Mouse (Mus musculus) cerebellum, postnatal 14 days (tissue): ENCODE measurements around the gene Glp1r.

Experiments used
- DNase-seq, 2 experiments: peaks; one replicate each; pipeline ENCODE4 v3.0.0; 2021; ENCODE audit warnings: mixed read lengths in 2 of 2

Glp1r gene

DNA sequence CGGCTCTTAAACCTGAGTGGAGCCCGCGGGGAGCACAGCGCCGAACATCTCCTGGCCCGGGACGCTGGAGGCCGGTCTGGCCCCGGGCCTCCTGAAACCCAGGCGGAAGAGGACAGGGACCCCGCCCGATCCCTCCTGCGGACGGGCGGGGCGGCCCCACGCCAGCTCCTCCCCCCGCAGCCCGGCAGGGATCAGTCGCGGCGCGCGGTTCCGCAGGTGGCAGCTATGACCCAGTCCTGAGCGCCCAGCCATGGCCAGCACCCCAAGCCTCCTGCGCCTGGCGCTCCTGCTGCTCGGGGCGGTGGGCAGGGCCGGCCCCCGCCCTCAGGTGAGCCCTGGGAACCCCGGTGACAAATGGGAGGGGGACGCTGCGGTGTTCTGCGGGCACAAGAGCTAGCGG is at the start of gene Glp1r:
Gene Glp1r (plus strand): TSS at position 191 of the 400 bp plus-strand sequence.
- no peak for DNase-seq

DNA sequence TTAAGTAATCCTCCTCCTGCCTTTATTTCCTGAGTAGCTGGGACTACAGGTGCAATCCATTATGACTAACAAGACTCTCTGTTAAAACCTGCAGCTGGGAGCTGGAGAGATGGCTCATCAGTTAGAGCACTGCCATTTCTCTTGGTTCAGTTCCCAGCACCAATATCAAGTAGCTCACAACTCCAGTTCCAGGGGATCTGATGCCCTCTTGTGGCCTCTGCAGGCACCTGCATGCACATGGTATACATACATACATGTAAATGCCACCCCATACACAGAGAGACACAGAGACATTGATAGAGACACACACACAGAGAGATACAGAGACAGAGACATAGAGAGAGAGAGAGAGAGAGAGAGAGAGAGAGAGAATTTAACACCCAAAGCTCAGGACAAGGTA is 49.3 kb upstream of the Glp1r start:
- no peak for DNase-seq

DNA sequence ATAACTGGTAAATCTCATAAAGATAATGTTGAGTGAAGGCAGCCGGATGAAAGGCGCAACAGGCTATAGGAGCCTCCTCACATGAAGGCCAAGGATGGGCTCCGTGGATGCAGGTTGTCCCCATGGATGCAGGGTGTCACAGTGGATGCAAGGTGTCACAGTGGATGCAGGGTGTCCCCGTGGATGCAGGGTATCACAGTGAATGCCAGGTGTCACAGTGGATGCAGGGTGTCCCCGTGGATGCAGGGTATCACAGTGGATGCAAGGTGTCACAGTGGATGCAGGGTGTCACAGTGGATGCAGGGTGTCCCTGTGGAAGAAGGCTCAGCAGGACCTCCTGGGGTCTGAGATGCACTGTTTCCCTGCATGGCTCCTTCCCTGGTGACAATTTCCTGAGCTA is 44.3 kb upstream of the Glp1r start:
- no peak for DNase-seq

DNA sequence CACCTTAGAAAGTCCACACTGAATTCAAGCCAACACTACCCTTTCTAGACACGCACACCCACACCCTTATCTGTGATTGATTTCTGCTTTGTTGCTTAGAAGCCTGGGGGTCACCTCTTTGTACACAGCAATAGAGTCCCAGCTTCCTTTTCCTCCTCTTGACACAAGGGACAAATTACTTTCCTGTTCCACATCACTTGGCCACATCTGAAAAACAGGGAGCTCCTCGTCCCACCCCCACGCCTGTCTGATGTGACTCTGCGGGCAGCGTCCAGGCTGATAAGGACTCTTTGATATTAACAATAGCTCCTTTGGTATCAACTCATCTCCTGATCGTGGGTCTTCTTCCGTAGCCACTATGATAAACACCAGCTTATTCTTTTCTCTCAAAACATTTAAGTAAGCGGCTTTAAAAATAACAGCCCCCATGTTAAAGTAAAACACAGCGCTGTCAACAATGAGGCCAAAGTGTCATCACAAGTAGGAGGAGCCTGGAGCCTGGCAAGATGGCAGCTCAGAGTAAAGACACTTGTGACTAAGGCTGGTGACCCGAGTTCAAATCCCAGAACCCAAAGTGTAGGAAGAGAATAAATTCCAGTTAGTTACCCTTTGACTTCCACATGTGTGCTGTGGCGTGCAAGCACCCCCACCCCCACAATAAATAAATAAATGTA is 42.9 kb upstream of the Glp1r start:
- DNase-seq, result no peak

DNA sequence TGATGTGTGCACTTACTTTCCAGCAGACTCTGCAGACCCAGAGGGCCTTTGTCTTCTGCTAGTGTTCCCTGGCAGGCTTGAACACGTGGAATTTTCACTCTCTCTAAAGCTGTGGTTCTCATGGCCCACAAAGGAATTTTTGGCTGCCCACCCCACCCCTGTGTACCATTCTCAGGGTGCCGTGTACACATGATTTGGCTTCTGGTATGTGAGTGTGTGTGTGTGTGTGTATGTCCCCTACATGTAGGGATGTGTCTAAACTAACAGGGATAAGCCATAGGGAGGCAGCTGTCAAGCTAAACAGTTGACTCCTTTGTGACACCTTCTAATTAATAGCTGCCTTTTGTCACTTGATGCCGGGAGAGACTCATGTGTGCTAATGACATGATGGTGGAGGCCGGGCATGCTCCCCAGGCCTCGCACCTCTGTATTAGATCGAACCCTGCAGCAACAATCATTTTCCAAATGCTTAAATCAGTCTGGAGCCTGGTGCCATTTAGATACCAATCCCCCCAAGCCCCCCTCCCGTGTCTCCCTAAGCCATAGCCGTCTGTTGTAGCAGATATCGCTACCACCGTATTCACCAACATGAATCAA is 41.5 kb upstream of the Glp1r start:
- no peak for DNase-seq

DNA sequence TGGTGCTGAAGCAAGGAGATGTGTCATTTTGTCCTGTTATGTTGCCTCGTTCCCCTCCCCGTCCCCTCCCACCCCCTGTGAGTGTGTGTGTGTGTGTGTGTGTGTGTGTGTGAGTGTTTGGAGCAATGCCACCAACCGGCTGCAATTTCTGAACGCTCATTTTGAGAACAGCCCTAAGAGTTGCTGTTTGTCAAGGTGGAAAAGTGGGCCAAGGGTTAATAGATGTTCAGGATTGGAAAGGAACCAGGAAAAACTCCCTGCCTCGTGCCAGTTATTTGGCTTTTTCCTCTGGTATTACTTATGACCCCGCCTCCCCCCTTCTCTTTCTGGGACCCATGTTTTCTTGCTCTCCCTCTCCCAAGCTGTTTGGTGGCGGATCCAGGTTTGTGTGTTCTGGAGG is 41.0 kb upstream of the Glp1r start:
- peak in 1 of 2 experiments; percentile 31 for DNase-seq

DNA sequence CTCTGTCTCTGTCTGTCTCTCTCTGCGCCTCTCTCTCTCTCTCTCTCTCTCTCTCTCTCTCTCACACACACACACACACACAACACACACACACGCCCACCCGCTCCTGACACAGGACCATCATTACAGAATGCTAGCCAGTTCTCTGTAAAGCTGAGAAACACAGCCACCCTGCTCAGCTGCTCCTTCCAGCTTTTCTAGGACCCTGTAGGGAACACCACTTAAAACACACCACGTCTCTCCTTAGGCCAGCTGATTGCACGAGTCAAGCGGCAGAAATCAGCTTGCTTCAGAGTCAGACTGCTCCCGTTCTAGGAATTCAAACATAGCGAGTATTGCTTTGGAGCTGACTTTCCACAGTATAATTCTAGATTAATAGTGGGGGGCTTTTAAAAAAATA is 35.3 kb upstream of the Glp1r start:
- DNase-seq, result no peak

DNA sequence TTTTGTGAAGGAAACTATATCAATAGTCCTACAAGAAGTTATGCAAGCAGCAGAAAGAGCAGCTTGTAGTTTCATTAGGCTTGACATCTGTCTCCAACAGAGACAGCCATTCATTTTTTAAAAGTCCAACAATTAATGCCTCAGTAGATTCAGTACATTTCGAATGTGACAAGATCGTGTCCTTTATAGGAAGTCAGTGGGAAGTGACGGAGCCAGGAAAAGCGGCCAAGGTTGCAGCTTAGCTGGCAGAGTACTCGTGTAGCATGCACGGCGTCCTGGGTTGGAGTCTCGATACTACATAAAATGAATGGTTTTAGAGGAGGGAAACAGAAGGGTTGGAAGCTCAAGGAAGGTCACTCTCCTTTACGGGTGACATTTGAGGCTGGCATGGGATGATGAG is 34.7 kb upstream of the Glp1r start:
- peak; percentile 61 to 78 for DNase-seq

DNA sequence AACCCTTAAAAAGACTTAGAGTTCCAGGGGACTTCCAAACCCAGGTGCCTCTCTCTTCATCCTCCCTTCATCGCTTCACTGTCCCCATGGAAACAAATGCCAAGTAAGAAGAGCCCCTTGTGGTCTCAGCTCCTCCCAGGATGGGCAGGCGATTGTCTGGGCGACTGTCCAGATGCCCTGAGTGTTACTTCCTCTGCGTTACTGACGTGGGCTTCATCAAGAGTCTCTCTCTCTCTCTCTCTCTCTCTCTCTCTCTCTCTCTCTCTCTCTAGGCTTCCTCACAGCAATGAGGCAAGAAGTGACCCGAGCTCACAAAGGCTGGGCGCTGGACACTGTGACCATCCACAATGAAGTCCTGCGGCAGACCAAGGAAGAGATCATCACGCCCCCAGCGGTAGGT is 30.6 kb upstream of the Glp1r start:
- DNase-seq, result no peak

DNA sequence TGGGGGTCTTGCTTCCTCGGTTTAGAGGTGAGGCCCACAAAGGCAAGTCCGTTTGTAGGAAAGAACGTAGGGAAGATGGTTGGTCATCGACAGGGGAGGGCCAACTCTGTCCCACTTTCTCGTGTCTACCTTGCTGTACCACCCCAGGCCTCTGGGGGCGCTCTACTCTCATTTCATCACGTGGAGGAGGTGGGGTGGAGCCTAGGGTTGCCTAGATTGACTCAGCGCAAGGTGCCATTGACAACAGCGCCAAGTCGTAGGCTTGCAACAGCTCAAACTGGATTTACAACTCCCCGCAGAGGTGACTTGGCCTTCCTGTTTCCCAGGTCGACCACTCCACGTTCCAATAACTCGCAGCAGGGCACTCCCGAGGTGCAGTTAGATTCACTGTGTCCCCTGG is 27.3 kb upstream of the Glp1r start:
- DNase-seq, result peak in 1 of 2 experiments; percentile 31

DNA sequence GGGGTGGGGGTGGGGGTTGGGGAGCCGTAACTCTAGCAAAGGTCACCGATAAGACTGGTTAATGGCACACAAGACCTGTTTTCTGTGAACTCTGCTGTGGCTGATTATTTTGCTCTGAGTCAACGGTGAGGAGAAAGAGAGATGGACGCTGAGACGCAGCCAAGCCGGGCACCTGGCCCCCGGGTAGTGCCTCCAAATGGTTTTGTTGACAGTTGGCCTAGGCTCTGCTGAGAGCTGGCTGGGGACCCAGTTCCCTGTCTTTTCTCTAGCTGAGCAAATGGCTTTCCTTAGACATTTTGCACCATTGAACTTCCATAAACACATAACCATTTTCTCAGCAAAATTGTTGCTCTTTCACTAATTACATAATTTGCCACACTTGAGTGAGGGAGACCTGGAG is 24.2 kb upstream of the Glp1r start:
- peak; percentile 84 to 93 for DNase-seq

DNA sequence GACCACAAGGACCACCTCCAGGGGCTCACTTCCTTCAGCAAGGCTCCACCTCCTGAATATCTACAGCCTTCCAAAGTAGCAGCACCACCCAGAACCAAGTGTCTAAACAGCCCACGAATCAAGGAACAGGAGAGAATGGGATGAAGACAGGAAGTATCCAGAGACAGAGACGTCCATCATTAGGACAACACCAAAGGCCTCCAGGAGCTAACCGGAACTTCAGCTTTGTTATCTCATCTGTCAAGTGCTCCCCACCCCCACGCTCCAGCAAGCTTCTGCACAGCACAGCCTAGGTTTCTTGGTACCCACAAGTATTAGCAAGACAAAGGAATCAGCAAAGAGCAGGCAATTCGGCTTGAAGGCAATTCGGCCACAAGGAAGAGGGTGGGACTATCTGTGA is 23.0 kb upstream of the Glp1r start:
- DNase-seq, result no peak

DNA sequence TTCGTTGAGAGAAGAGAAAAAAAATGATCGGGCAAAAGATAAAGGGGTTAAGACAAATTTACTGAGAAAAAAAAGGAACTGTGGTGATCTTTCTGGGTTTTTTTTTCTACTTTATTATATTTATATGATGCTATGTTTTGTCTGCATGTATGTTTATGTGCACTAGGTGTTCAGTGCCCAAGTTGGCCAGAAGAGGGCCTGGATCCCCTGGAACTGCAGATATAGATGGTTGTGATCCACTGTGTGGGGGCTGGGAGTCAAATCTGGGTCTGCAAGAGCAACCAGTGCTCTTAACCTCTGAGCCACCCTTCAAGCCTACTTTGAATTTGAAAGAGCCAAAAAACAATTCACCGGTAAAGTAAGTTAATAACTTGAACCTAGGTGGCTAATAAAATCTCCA is 21.2 kb upstream of the Glp1r start:
- DNase-seq, result no peak

DNA sequence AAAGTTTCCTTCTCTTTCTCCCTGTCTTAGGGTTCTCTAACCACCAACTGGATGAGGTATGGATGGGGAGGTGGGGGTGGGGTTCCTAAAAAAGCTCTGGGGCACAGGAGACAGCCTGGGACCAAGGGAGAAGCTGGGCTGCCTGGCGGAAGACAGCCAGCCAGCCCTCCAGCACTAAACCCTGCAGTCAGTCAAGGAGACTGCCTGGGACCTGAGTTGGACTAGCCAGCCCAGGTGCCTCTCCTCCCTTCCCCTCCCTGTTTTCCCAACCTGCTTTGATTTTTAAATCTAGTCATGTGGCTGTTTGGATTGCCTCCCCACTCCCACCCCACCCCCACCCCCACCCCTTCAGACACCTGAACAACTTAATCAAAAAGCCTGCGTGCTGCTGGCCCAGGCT is 20.6 kb upstream of the Glp1r start:
- DNase-seq, result no peak

DNA sequence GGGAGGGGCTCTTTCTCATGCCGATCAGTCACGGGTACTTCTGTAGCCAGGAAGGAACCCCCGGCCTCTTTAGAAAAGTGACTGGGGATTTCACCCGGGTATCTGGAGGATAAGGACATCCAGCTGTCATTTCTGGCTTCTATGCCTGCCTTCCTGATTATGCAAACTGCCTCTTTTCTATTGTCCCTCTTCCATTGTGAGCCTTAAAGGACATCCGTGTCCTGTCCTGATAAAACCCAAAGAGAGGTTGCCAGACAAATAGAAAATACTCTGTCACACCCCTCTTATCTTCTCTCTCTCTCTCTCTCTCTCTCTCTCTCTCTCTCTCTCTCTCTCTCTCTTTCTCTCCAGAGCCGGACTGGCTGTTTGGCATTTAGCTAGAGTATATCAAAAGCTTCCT is 19.4 kb upstream of the Glp1r start:
- DNase-seq, result no peak

DNA sequence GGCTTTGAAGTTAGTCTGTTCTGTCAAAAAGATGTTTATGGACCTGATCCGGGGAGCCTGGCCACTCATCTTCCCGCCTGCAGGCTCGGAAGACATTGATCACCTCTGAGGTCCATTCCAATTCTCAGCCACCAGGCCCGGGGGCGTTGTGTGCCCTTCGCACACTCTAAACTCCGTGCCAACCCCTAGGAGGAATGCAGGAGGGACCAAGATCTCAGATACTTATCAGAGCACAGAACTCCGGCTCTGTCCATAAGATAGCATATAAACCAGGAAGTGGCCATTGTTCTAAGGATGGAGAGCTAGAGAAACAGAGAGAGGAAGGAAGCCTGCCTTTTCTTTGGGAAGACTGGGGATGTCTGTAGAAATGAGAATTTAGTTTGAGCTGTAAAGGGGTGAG is 18.1 kb upstream of the Glp1r start:
- DNase-seq, result no peak

DNA sequence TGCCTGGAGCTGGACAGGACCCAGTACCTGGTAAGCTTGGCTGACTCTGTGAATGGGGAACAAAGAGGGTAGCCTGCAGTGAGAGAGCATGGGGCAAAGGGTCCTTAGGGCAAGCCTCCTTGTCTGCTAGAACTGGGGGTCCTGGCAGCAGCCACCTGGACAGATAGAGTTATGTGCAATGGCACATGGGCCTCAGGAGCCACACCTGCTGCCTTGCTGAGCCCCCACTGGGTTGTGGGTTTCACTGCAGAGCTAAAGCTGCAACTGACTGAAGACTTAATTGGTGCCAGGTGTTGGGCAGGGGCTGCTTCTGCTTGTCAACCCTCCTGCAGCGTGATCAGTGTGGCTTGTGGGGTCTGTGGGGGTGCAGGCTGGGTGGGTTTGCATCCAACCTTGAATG is 9.5 kb upstream of the Glp1r start:
- DNase-seq, result no peak

DNA sequence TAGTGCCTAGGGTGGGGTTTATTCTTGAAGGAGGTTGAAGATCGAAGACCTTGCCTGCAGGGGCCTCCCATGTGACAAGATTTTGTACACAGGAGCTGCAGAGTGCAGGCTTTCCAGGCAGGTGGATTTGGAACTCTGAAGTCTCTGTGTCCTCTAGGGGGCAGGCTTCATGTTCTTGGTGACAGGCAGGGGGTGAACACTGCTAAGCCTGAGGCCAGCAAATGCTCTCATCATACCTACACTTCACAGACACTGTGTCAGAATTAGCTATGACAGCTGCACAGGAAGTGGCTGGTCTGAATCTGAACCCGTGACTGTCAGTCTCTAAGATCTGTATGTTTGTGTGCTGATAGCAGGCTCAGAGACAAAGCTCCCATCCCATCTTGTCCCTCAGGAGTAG is 8.9 kb upstream of the Glp1r start:
- peak in 1 of 2 experiments; percentile 59 for DNase-seq

DNA sequence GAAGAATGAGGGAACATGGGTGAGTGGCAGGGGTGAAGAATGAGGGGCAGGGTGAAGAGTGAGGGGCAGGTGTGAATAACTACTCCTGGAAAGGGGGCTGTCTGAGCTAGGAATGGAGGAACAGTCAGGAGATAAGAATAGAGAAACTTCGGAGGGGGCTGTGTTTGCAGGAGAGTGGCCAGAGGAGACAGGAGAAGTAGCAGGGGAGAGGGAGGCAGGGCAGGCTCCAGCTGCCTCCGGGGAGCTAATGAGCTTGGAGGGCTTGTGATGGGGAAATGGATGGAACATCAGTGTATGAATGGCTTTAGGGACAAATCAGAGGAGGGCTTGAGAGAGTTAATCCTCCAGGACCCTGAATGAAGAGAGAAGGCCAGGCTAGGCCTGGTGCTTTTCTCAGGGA is 4.5 kb upstream of the Glp1r start:
- DNase-seq, result no peak

DNA sequence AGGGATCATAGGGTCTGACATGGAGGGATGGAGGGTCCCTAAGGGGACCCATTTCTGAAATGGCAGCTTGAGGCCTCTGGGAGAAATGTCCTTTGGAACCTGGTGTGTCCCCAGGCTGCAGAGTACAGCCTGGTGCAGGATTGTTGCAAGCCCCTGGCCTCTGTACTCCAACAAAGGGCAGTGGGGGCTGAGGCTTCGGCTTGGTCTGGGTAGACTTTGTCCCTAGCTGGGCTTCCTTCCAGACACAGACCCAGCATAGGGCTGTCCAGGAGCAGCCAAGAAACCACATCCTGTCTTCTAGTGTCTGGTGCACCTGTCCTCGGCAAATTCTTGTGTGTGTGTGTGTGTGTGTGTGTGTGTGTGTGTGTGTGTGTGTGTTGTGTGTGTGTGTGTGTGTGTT is 2.5 kb downstream of the Glp1r start:
- peak in 1 of 2 experiments; percentile 21 for DNase-seq

DNA sequence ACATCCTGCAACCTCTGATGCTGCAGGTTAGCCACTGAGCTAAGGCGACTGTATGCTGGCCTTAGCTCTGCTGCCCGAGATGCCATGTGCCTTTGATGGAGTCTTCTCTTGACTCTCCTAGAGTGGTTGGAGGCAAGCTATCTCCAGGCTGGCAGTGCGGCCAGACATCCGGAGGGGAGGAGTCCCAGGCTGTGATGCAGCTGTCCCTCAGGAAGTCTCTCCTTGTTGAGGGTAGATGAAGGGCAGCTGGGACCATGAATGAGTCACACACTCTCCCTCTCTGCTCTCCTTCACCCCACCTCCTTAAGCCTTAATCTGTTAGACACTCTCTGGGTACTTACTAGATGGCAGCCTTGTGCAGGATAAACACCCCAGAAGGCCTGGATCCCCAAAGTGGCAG is 6.0 kb downstream of the Glp1r start:
- DNase-seq, result no peak

DNA sequence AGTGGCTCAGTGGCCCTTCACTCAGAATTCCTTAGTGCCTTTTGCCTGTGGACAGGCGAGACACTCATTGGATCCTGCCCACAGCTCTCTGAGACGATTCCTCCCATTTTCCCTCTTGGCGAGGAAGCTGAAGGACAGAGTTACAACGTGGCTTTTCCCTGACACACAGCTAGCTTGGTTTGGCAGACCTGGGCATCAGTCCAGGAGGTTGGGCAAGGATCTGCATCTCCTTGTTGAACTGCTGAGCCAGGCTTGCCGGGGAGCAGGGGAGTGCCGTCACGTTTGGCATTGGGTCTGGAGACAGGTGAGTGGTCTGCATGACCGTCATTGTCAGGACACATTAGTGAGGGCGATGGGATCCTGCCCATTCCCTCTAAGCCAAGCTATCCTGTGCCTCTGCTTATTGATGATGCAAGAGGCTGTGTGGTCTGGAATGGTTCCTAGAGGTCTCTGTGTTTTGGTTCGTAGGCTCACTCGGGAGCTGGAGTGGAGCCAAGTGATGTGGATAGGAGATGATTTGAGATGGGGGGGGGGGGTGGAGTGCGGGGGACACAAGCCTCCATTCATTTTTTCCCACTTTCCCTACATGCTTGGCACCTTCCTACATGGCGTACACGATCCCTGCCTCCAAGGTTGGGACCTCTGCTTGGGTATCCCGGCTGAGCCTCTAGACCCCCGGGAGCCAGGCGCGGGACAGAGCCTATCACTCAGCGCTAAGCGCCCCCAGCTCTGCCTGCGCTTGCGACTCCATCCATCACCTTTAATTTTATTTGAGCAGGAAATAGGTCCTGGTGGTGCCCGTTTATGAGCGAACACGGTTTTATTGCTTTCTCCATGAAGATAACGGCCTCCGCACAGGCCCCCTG is 9.5 kb downstream of the Glp1r start:
- peak; percentile 72 to 74 for DNase-seq

DNA sequence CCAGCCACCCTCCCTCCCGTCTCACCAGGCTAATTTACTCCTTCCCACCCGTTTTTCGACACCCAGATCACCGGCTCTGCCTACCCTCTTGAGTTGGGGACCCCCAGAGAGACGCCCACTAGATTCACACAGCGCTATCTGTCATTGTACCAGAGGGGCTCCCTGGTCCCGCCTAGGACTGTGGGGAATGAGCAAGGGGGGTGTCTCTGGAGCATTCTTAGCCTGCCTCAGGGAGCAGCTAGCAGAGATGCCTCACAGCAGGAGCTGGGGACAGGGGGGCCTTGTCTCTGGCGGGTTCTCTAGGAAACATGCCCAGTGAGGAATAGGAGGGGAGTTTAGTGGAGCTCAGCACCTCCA is 10.1 kb downstream of the Glp1r start:
- no peak for DNase-seq

DNA sequence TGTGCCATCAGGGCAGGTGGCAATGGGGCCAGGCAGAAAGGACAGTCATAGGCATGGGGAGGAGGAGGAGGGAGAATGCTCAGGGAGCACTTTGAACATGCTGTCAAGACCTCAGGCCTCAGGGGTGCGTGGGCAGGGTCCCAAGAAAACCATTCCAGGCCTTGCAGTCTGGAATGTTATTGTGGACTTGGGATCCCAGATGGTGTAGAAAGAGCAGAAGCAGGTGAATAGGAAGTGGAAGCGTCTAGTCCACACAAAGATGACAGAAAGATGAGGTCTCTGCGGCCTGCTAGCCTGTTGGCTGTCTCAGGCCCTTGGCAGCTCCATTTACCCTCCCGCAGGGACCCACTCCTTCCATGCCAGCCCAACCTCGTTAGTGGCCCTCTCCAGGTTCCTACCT is 10.9 kb downstream of the Glp1r start:
- peak; percentile 52 to 64 for DNase-seq
